Mouse (Mus musculus) right cerebral cortex, postnatal 4 days (tissue): ENCODE measurements around the gene Camta1.

Experiments used
- DNase-seq: peaks from one replicate; pipeline ENCODE4 v3.0.0-alpha.2; 2022

The Camta1 gene

DNA sequence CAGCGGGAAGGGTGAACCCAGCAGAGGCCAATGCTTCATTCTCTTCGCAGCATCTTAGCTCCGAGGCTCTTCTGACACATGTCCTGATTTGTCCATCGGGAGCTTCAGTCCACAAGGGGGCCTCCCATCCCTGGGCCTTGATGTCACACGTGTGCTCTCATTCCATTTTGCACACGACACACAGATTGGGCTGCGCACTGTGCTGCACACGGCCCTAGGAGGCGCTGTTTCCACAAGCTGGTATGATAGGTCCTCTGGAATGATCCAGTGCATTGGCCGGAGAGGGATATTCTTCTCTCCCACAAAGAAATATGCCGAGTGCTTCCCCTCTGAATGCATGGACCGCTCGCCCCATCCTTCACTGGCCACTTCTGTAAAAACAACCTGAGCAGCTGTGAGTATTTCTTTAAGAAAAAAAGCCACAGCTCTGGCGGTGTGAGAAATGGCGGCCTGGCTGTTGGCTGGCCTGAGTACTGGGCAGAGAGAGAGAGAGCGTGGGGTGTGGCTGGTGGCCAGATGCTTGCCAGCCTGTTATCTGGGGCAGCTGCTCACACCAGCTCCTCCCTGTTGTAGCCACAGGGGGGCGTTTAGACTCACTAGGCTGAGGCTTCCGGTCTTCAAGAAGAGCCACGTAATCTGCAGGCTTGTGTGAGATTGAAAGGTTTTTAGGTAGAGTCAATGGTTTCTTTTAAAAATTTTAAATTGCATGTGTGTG is 622.5 kb downstream of the Camta1 start:
- no peak for DNase-seq

- DNase-seq, result no peak
Observed at GRCm38 (mm10) chr4:151237501-151237900, 624.2 kb downstream of the Camta1 start.

GRCm38 (mm10) chr4:151234981-151235380 is 626.7 kb downstream of the Camta1 start:
- no peak for DNase-seq

- no peak for DNase-seq
Observed at GRCm38 (mm10) chr4:151232028-151232427, 629.6 kb downstream of the Camta1 start.

- DNase-seq, result no peak
Observed at GRCm38 (mm10) chr4:151229073-151229472, 632.6 kb downstream of the Camta1 start.

DNA sequence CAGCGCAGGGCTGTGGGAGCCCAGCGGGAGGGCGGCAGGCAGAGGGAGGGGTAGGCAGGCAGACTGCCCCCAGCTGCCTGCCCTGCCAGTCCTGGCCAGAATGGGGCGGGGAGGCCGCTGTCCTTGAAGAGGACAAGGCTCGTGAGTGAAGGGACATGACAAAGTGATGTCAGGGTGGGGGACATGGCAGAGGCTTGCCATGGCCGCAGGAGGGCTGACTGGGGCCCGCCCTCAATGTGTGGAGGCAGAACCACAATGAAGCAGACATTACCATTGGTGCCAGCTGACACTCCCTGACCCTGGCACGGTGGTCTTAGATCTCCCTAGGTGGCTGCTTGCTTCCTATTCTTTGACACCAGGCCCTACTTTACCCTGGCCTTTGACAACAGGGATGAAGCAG is 635.2 kb downstream of the Camta1 start:
- DNase-seq, result no peak

DNA sequence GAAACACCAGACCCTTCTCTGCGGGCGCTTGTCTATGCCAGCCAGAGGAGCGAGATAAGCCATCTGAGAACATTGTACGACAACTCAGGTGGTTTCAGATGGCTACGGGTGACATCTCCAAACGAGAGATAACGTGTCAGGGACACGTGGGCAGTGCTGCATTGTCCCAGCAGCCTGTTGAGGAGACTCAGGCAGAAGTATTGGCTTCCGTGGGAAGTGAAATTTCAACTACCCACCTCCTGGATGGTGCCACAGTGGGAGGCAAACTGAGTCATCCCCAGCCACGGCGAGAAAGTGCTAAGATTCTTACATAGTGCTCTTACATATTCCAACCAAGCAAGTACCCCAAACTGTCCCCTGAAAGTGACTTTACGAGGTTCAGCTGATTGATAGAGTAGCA is 637.7 kb downstream of the Camta1 start:
- no peak for DNase-seq

DNA sequence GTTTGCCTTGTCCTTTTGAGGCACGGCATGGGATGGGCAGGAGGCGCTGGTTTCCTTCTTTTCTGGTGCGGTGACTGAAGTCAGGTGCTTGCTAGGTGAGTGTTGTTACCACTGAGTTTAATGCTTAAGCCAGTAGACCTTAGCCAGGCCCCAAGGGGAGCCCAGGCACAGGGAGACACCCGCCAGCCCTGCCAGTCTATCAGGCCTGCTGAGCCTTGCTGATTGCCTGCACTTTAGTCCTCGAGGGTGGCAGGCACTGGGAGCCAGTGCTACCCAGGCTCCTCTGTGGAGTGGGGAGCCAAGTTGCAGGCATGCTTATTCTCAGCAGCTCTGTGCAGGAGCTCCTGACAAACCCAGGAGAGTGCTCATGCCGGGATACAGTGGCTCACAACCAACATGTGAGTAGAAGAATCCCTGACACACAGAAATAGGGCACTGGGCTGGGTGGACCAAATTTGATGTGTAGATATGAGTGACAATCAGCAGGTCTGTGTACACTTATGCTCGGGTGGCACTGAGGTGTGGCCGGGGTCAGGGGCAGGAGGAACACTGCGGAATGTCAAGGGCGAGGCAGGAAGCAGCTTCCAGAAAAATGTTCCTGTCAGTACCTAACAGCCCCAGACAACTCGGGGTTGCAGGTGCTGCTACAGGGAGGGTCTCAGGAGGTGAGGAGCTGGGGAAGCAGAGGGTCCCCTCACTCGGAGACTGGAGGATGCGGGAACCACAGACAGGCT is 638.2 kb downstream of the Camta1 start:
- no peak for DNase-seq

DNA sequence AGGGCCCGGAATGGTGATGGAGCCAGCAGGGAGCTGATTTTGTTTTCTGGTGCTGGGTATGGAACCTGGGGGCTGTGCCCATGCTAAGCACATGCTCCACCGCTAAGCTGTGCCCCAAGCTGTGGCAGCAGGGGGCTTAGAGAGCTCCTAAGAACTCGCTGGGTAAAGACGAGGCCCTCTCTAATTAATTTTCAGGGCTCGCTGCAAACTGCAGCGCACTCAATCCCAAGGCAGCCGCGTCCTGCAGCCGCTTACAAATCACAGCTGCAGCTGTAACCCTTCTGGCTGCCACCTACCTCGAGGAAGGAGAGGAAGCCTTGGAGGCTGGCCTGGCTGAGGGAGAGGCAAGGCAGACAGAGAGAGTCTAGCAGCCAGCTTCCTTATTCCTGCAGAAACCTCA is 639.0 kb downstream of the Camta1 start:
- DNase-seq, result no peak

- DNase-seq, result peak; percentile 70
Observed at GRCm38 (mm10) chr4:151216553-151217292, 645.0 kb downstream of the Camta1 start.

DNA sequence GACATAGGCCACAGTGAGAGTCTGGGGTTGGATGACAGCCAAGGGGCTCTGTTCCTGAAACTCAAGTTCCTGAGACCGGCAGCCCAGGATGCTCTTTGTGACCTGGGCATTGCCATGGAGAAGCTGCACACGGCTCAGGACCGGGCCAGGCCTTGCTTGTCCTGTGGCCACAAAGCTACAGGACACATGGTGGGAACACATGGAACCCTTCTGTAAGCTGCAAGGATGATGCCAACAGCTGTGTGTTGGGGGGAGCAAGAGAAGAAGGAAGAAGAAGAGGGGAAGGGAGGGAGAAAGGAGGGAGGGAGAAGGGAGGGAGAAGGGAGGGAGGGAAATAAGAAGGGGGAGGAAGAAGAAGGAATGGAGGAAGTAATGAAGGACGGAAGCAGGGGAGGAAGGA is 645.8 kb downstream of the Camta1 start:
- DNase-seq, result no peak

- peak; percentile 36 for DNase-seq
Observed at GRCm38 (mm10) chr4:151215179-151215578, 646.5 kb downstream of the Camta1 start.

- DNase-seq, result no peak
Observed at GRCm38 (mm10) chr4:151213475-151213874, 648.2 kb downstream of the Camta1 start.

DNA sequence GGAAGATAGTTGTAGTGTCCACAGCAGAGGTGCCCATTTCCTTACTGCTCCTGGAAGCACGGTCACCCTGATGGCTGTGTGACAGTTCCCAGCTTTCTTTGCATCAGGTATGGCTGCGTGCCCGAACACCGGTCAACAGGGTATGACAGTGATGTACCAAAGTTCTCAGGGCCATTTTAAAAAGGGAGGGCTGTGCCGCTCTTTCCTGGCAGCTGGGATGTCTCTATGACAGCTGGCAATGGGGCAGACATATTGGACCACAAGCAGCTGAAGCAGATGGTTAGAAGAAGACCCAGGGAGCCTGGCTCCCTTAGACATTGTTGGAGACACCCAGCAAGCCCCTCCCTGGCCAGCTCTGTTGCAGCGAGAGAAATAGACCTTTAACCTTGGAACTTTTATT is 649.7 kb downstream of the Camta1 start:
- no peak for DNase-seq

DNA sequence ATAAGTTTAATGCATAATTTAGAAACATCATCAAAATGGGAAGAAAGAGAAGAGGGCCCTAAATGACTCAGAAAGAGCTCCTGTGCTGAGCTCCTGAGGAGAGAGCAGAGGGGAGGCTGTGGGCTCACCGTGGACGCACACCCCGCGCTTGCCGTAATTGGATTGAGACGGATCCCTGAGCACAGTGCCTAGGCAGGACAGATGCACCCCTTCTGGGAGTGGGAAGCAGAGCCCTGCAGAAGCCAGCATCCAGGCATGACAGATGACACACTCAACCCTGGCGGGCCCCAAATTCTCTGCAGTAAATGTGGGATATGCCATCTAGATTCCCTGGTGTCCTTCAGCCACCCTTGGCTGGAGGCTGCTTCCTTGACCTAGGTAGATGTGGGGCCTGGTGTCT is 654.1 kb downstream of the Camta1 start:
- no peak for DNase-seq

- no peak for DNase-seq
Observed at GRCm38 (mm10) chr4:151202891-151203290, 658.8 kb downstream of the Camta1 start.

DNA sequence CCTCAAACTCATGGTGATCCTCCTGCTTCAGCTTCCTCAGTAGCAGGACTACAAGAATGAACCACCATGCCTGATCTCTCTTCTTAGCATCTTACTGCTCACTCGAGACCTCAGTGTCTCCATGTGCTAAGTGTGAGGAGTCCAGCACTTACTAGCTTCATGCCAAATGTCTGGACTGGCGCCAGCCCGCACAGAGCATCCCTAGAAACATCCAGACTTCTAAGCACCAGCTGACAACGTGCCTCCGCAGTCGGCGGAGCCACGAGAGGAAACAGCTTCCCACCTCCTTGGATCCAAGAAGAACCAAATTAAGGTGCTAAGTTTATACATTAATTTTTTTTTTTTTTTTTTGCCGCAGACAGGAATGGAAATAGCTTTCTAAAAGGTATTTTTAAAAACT is 661.4 kb downstream of the Camta1 start:
- DNase-seq, result peak; percentile 63

DNA sequence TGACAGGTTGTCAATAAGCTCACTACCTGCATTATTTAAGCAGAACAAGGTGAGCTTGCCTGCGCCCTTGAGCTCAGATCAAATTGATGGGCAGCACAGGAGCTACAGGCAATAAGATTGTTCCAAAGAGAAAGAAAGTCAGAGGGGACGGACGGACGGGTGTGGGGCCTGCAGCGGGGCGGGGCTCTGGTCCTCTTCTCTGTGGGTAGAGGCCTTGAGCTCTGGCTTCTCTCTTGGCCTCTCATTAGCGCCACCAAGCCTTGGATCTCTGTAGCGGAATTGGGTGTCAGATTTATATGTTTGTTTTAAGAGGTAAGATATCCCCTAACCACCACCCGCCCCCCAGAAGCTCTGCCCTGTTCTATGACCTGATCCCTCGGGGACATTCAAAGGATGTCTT is 666.5 kb downstream of the Camta1 start:
- DNase-seq, result no peak

DNA sequence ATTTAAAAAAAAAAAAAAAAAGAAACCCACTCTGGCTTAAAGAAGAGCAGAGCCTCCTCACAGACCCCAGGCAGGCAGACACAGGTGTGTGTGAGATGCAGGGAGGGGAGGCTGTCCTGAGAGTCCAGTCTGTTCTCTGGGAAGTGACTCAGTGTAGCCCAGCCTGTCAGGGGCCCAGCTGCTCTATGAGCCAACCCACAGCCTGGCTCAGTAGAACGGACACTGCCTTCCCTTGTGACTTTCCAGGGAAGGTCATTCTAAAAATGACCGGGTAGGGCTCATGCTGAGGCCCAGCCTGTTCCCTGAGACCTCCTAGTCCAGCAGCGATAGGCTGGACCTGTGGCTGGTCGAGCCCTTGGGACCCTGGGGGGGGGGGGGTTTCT is 667.0 kb downstream of the Camta1 start:
- no peak for DNase-seq

DNA sequence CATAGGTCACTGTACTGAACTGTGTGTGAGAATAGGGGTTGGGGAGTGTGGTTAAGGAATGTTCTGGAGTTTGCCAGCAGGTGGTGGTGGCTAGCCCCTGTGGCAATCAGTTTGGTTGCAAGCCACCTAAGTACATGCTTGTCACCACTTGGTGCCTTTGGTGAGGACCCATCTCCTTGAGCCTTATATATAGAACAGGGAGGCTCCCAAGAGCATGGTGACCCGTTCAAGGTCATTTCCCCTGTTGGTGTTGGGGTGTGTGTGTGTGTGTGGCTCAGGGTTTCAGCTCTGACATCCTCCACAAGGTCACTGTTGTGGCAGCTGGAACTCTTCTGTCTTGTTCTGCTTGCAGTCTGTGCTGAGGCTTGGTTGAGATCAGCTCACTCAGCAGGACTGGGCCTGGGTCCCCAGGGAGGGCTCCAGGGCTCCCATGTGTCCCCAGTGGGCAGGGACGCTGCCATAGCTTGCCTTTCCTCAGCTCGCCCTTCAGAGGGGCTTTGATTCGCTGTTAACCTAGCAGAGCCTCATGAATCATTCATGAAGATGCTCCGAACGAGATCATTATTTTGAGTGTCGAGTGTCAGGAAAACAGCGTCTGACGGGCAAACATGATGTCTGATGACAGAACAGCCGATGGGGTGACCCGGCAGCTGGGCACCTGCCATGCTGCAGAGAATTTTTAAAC is 667.5 kb downstream of the Camta1 start:
- DNase-seq, result no peak

- DNase-seq, result peak; percentile 32
Observed at GRCm38 (mm10) chr4:151186447-151186846, 675.2 kb downstream of the Camta1 start.

DNA sequence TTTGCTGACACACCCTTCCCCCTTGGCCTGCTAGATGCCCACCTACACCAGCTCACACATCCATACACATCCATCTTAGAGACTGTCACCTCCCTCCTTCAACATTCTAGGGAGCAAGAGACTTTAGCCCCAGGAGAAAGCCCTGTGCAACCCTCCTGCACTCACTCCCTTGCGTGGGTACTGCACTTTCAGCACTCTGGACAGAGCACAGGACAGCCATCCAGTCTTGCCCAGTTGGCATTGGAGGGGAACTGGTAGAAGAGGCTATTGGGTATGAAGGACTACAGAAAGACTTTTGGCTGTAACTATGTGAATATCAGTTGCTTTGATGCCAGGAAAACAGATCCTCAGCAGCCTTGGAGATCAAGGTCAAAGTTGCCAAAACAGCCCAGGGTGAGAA is 675.9 kb downstream of the Camta1 start:
- DNase-seq, result no peak

DNA sequence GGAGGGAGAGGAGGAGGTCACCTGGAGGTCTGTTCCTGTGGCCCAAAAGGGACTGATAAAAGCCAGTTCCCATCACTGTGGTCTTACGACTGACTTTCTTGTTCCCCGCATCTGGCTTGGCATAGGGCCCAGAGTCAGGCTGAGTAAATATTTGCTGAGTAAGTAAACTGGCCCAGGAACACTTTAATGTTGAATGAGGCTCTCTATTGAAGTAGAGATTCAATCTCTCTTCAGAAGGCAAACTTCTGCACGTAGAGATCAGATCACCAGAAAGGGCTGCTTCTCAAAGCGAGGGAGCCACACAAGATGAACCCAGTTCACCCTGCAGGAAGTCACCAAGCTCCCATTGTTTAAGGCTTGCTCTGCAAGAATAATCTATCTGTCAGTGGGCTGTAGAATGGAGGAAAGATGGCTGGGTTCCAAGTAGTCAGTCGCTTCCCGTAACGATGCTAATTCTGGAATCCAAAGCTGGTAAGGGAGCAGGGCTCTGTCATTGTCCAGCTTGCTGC is 681.2 kb downstream of the Camta1 start:
- DNase-seq, result peak; percentile 38
